Mouse (Mus musculus) myocyte (in vitro differentiated cells): ENCODE results near the gene Nfkbib. TPM values are rescaled to one million over a fixed set of nuclear protein-coding genes. Genes with fewer than 3 reads are reported as not detected.

Experiments
- H3K27me3 ChIP-seq: one replicate; pipeline ENCODE4 v1.6.1; 2011; ENCODE audit not compliant: control insufficient read depth, insufficient read depth, insufficient read length
- H3K36me3 ChIP-seq: one replicate; pipeline ENCODE4 v1.6.1; 2011; ENCODE audit not compliant: control insufficient read depth, insufficient read depth
- H3K4me2 ChIP-seq: one replicate; pipeline ENCODE4 v1.6.1; 2011; ENCODE audit warnings: low read depth, control low read depth
- H3K4me3 ChIP-seq: one replicate; pipeline ENCODE4 v1.5.1; 2011; ENCODE audit warnings: mild to moderate bottlenecking, control low read depth, moderate library complexity
- H3K79me2 ChIP-seq: one replicate; pipeline ENCODE4 v1.6.1; 2011; ENCODE audit not compliant: control insufficient read depth, insufficient read depth
- H3ac ChIP-seq: one replicate; pipeline ENCODE4 v1.6.1; 2011; ENCODE audit not compliant: control insufficient read depth, insufficient read length
- CEBPB ChIP-seq: IDR thresholded peaks from 2 replicates; pipeline ENCODE4 v1.6.1; 2011; ENCODE audit warnings: mild to moderate bottlenecking, moderate library complexity; ENCODE audit not compliant: poor library complexity, insufficient read depth, severe bottlenecking
- E2F4 ChIP-seq: IDR thresholded peaks from one replicate; pipeline ENCODE4 v1.6.1; 2011; ENCODE audit warnings: mild to moderate bottlenecking, control low read depth, moderate library complexity; ENCODE audit not compliant: insufficient read depth
- MAX ChIP-seq: IDR thresholded peaks from one replicate; pipeline ENCODE4 v1.6.1; 2011; ENCODE audit warnings: low read depth, mild to moderate bottlenecking, control low read depth
- MYOD1 ChIP-seq, 3 experiments: IDR thresholded peaks; one replicate each; pipeline ENCODE4 v1.6.1; 2011; ENCODE audit warnings: control low read depth in 2 of 3, low read depth in 2 of 3, mild to moderate bottlenecking in 2 of 3, moderate library complexity in 1 of 3; ENCODE audit not compliant: insufficient read length in 2 of 3, control insufficient read depth in 1 of 3
- MYOG ChIP-seq, 3 experiments: IDR thresholded peaks; one replicate each; pipeline ENCODE4 v1.6.1; 2011; ENCODE audit warnings: control low read depth in 2 of 3, low read depth in 2 of 3, mild to moderate bottlenecking in 2 of 3; ENCODE audit not compliant: insufficient read length in 2 of 3, control insufficient read depth in 1 of 3, insufficient read depth in 1 of 3
- POLR2A ChIP-seq: IDR thresholded peaks from one replicate; pipeline ENCODE4 v1.6.1; 2011; ENCODE audit warnings: low read depth, mild to moderate bottlenecking, control low read depth, moderate library complexity; ENCODE audit not compliant: insufficient read length
- POLR2AphosphoS2 ChIP-seq: IDR thresholded peaks from one replicate; pipeline ENCODE4 v1.6.1; 2011; ENCODE audit warnings: low read depth, control low read depth; ENCODE audit not compliant: insufficient read length
- REST ChIP-seq: IDR thresholded peaks from one replicate; pipeline ENCODE4 v1.6.1; 2011; ENCODE audit warnings: mild to moderate bottlenecking, control low read depth, moderate library complexity; ENCODE audit not compliant: insufficient read depth, insufficient read length
- SRF ChIP-seq: IDR thresholded peaks from one replicate; pipeline ENCODE4 v1.6.1; 2011; ENCODE audit warnings: low read depth; ENCODE audit not compliant: control insufficient read depth, insufficient read length
- TCF12 ChIP-seq: IDR thresholded peaks from one replicate; pipeline ENCODE4 v1.6.1; 2011; ENCODE audit warnings: mild to moderate bottlenecking, control low read depth; ENCODE audit not compliant: poor library complexity, insufficient read depth, severe bottlenecking
- TCF3 ChIP-seq: IDR thresholded peaks from one replicate; pipeline ENCODE4 v1.6.1; 2011; ENCODE audit warnings: low read depth, control low read depth; ENCODE audit not compliant: insufficient read length
- USF1 ChIP-seq: IDR thresholded peaks from one replicate; pipeline ENCODE4 v1.6.1; 2011; ENCODE audit warnings: low read depth, mild to moderate bottlenecking, control low read depth, moderate library complexity
- polyA plus RNA-seq: library from polyadenylated mRNA; unstranded; fragments of >200 nt; fragmentation: generic; extraction: Trizol; gene quantifications from one replicate; pipeline ENCODE4 v1.2.1, GENCODE M21; 2012; ENCODE audit warnings: missing spikeins

Nfkbib gene
- polyA plus RNA-seq, 1 experiment = 59.3 TPM

DNA sequence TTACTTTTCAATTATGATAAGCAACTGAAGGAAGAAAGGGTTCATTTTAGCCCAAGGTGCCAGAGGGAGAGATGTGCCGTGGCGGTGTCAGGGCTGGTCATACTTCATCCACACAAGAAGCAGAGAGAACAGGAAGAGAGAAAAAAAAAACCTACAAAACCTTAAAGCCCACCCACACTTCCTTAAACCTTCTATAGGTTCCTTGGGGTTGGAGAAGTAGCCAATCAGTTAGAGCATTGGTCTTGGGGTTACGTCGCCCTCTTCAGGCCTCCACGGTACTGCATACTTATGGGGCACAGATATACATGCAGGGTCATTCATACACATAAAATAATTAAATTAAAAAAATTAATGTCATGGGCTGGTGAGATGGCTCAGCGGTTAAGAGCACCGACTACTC, 45.2 kb downstream of the Nfkbib start:
- Histone ChIP-seq H3K4me3 (no peak overlapping the region), H3K4me2 (no peak overlapping the region), H3K27me3 (no peaks in the 10 kb centered on the region), H3ac (no peak overlapping the region), H3K36me3 (peaks cover 26% of the 10 kb centered on the region), H3K79me2 (peaks cover 20% of the 10 kb centered on the region)
- TF ChIP-seq TCF3 (no peak), TCF12 (no peak), USF1 (no peak), POLR2A (no peak), POLR2AphosphoS2 (no peak), MYOD1 (IDR thresholded peaks at IDR 0.05; ENCODE audit: control insufficient read depth in 1 of 3, insufficient read length in 2 of 3, low read depth in 2 of 3) (no peak), E2F4 (no peak), SRF (no peak), CEBPB (no peak), MYOG (IDR thresholded peaks at IDR 0.05; ENCODE audit: control insufficient read depth in 1 of 3, insufficient read depth in 1 of 3, insufficient read length in 2 of 3, low read depth in 2 of 3) (no peak)

DNA sequence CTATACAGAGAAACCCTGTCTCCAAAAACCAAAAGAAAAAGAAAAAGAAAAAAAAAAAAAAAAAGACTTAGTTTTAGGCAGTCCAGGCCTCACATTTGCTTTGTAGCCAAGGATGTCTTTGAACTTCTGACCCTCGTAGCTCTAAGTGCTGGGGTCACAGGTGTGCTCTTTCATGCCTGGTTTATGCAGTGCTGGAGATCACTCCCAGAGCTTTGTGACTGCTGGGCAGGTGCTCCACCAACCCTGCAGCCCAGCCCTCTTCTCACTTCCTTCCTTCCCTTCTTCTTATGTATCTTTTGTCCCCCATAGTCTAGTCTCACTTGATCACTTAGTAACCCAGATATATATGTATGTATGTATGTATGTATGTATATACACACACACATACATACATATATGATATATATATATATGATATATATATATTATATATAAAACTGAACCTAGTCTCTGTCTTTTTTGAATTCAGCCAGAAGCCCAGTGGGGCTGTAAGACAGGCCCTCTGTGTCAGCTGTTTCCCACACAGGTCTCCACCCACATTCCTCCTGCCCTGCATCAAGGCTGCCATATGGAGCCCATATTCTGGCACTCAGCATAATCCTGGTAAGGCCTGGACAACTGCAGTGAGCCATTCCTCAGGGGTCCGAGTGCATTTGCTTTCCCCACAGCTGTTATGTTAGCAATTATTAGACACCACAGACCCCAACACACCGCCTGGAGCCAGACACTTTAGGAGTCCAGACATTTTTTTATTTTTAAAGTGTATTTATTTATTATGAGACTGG, 46.4 kb downstream of the Nfkbib start:
- Histone ChIP-seq H3K79me2 (peaks cover 20% of the 10 kb centered on the region), H3K36me3 (peaks cover 21% of the 10 kb centered on the region), H3K4me2 (peak overlapping the region; percentile 15)

DNA sequence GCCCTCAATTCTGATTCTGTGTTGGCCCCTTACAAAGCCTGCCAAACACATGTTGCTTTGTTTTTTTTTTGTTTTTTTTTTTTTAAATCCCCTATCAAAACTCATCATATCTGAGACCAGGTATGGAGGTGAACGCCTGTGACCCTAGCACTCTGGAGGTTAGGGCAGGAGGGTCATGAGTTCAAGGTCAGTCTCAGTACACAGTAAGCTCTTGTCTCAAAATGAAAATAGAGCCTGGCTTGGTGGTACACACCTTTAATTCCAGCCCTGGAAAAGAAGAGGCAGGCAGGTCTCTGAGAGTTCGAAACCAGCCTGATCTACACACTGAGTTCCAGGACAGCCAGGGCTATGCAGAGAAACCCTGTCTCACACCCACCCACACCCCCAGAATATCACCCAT, 47.7 kb downstream of the Nfkbib start:
- Histone ChIP-seq H3K4me3 (peak overlapping the region; percentile 64), H3ac (no peak overlapping the region), H3K36me3 (peaks cover 9% of the 10 kb centered on the region), H3K4me2 (peak overlapping the region; percentile 45), H3K79me2 (peaks cover 20% of the 10 kb centered on the region), H3K27me3 (no peaks in the 10 kb centered on the region)
- TF ChIP-seq MYOD1 (IDR thresholded peaks at IDR 0.05; ENCODE audit: control insufficient read depth in 1 of 3, insufficient read length in 2 of 3, low read depth in 2 of 3) = no peak
- no peak for TF ChIP-seq USF1
- no peak for TF ChIP-seq TCF3
- no peak for TF ChIP-seq E2F4

More for the DNA sequence above, 46.4 kb downstream of the Nfkbib start:
- H3K27me3 ChIP-seq = no peaks in the 10 kb centered on the region
- TF ChIP-seq MAX = no peak
- TF ChIP-seq TCF3 = peak; percentile 50
- TF ChIP-seq TCF12 = peak; percentile 88
- TF ChIP-seq POLR2A = no peak
- TF ChIP-seq SRF = no peak
- peak; percentile 61 to 98 (median 88) for TF ChIP-seq MYOG (IDR thresholded peaks at IDR 0.05; ENCODE audit: control insufficient read depth in 1 of 3, insufficient read depth in 1 of 3, insufficient read length in 2 of 3, low read depth in 2 of 3)
- peak in 2 of 3 experiments; percentile 84 for TF ChIP-seq MYOD1 (IDR thresholded peaks at IDR 0.05; ENCODE audit: control insufficient read depth in 1 of 3, insufficient read length in 2 of 3, low read depth in 2 of 3)
- no peak overlapping the region for H3ac ChIP-seq
- no peak overlapping the region for H3K4me3 ChIP-seq

DNA sequence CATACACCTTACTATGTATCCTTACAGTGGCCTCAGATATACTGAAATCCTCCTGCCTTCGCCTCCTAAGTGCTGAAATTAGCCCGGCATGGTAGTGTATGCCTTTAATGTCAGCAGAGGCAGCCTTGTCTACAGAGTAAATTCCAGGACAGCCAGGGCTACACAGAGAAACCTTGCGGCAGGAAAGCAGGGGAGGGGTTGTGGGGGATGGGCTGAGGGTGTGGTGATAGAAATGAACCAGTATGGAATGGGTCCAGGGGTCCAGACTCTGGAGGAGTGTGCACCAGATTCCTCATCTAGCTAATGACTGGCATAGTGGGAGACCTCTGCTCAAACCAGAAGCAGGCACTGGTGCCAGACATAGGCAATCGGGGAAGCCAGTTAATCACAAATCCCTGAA, 48.2 kb downstream of the Nfkbib start:
- peak overlapping the region; percentile 81 for H3K4me2 ChIP-seq
- no peak for TF ChIP-seq SRF
- no peak for TF ChIP-seq MYOG (IDR thresholded peaks at IDR 0.05; ENCODE audit: control insufficient read depth in 1 of 3, insufficient read depth in 1 of 3, insufficient read length in 2 of 3, low read depth in 2 of 3)
- H3ac ChIP-seq = no peak overlapping the region
- H3K27me3 ChIP-seq = no peaks in the 10 kb centered on the region
- peak overlapping the region; percentile 64 for H3K4me3 ChIP-seq
- H3K36me3 ChIP-seq = peaks cover 4% of the 10 kb centered on the region
- peaks cover 20% of the 10 kb centered on the region for H3K79me2 ChIP-seq

DNA sequence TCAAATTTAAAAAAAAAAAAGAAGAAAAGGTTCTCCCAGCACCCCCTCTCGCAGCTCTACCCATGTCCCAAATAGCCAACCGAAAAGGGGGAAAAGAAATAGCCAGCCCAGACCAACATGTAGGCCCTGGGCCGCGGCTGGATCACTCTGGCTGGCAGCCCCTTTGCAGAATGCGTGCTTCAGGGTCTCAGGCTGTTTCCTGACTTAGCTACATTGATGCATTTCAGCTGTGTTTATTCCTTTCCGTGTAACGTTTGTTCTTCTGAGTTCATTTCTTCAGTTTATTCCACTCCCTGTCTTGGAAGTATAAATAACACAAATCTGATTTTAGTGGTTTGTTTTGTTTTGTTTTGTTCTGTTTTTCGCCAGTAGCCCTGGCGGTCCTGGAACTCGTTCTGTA, 49.6 kb downstream of the Nfkbib start:
- Histone ChIP-seq H3K79me2 (peaks cover 20% of the 10 kb centered on the region), H3K36me3 (no peaks in the 10 kb centered on the region), H3ac (peak overlapping the region; percentile 78), H3K4me3 (peak overlapping the region; percentile 64), H3K4me2 (peak overlapping the region; percentile 81), H3K27me3 (no peaks in the 10 kb centered on the region)
- no peak for TF ChIP-seq TCF3
- TF ChIP-seq POLR2A = no peak
- TF ChIP-seq POLR2AphosphoS2 = no peak
- no peak for TF ChIP-seq CEBPB
- no peak for TF ChIP-seq USF1
- TF ChIP-seq TCF12 = no peak
- TF ChIP-seq REST = no peak
- TF ChIP-seq SRF = no peak
- no peak for TF ChIP-seq E2F4
- TF ChIP-seq MYOD1 (IDR thresholded peaks at IDR 0.05; ENCODE audit: control insufficient read depth in 1 of 3, insufficient read length in 2 of 3, low read depth in 2 of 3) = no peak
- TF ChIP-seq MYOG (IDR thresholded peaks at IDR 0.05; ENCODE audit: control insufficient read depth in 1 of 3, insufficient read depth in 1 of 3, insufficient read length in 2 of 3, low read depth in 2 of 3) = no peak
- no peak for TF ChIP-seq MAX
